Mouse (Mus musculus) v-Abl transformed pro-B cells (cell line): Measurements from ENCODE around the gene Mov10l1.

ENCODE experiments used
- in situ Hi-C, 2 experiments: fragments of 400-800 bp; cut with MboI; formaldehyde crosslinking; loops; one replicate each; pipeline ENCODE4 v1.15.1; 2025; ENCODE audit not compliant: unreplicated experiment in 2 of 2

Gene Mov10l1

GRCm38 (mm10) chr15:89073993-89074603, 91.4 kb downstream of the Mov10l1 start:
- in situ Hi-C loops: loop anchor here (10.0 kb wide), 2 partner anchors 249 to 329 kb away; no protein-coding TSS in a partner anchor

GRCm38 (mm10) chr15:89074613-89075477, 92.1 kb downstream of the Mov10l1 start, which contains the start of gene Trabd:
Gene Trabd, plus strand, starts transcription at chr15:89075124.
- in situ Hi-C loops: loop anchor here (10.0 kb wide), 2 partner anchors 250 to 330 kb away; no protein-coding TSS in a partner anchor

GRCm38 (mm10) chr15:89075478-89076147, 92.9 kb downstream of the Mov10l1 start:
- in situ Hi-C loops: loop anchor here (10.0 kb wide), 2 partner anchors 251 to 331 kb away; no protein-coding TSS in a partner anchor

GRCm38 (mm10) chr15:89076156-89076731, 93.5 kb downstream of the Mov10l1 start:
- in situ Hi-C loops: loop anchor here (10.0 kb wide), 2 partner anchors 251 to 331 kb away; no protein-coding TSS in a partner anchor

- in situ Hi-C loops: loop anchor here (10.0 kb wide), 2 partner anchors 254 to 334 kb away; no protein-coding TSS in a partner anchor
These were observed 95.6 kb downstream of the Mov10l1 start for GRCm38 (mm10) chr15:89078208-89078836.

- in situ Hi-C loops: no loop called here
These were observed 101.2 kb downstream of the Mov10l1 start for GRCm38 (mm10) chr15:89083906-89084305.

GRCm38 (mm10) chr15:89084826-89085225, 102.1 kb downstream of the Mov10l1 start:
- in situ Hi-C loops: no loop called here

GRCm38 (mm10) chr15:89088607-89089247, 106.0 kb downstream of the Mov10l1 start, which contains the start of gene Selenoo:
Gene Selenoo, plus strand, starts transcription at chr15:89089084.
- in situ Hi-C loops: no loop called here

- in situ Hi-C loops: no loop called here
These were observed 106.7 kb downstream of the Mov10l1 start for GRCm38 (mm10) chr15:89089248-89090051.

- in situ Hi-C loops: no loop called here
These were observed 108.0 kb downstream of the Mov10l1 start for GRCm38 (mm10) chr15:89090662-89091061.

- in situ Hi-C loops: no loop called here
These were observed 109.5 kb downstream of the Mov10l1 start for GRCm38 (mm10) chr15:89092181-89092580.

- in situ Hi-C loops: no loop called here
These were observed 114.7 kb downstream of the Mov10l1 start for GRCm38 (mm10) chr15:89097450-89097849.

GRCm38 (mm10) chr15:89098616-89099015, 115.9 kb downstream of the Mov10l1 start:
- in situ Hi-C loops: no loop called here

- in situ Hi-C loops: loop anchor here (25.0 kb wide), 1 partner anchor 111 kb away; the partner anchor contains the start of gene Ppp6r2 (in 2 of the 2)
These were observed 118.1 kb downstream of the Mov10l1 start for GRCm38 (mm10) chr15:89100823-89101222.

GRCm38 (mm10) chr15:89102646-89103045, 119.9 kb downstream of the Mov10l1 start:
- in situ Hi-C loops: loop anchor here (25.0 kb wide), 1 partner anchor 110 kb away; the partner anchor contains the start of gene Ppp6r2 (in 2 of the 2)

- in situ Hi-C loops: loop anchor here (25.0 kb wide), 1 partner anchor 108 kb away; the partner anchor contains the start of gene Ppp6r2 (in 2 of the 2)
These were observed 121.2 kb downstream of the Mov10l1 start for GRCm38 (mm10) chr15:89103921-89104320.

GRCm38 (mm10) chr15:89104425-89104824, 121.7 kb downstream of the Mov10l1 start:
- in situ Hi-C loops: loop anchor here (25.0 kb wide), 1 partner anchor 108 kb away; the partner anchor contains the start of gene Ppp6r2 (in 2 of the 2)
